Mouse (Mus musculus) intestine, embryonic 16.5 days (tissue): Measurements from ENCODE around the gene Zmynd19. TPM values are rescaled to one million over a fixed set of nuclear protein-coding genes. Genes with fewer than 3 reads are reported as not detected.
"Not testable (repeated sequence)": the region's sequence is repeated elsewhere in the genome, so short reads cannot be mapped to it uniquely, and the experiment has no call there.

ENCODE experiments used
- ATAC-seq: fragments of 200-750 bp; cut with Nextera tagmentation; 2 replicates; pipeline ENCODE4 v1.8.0; 2017; ENCODE audit warnings: moderate TSS enrichment, moderate library complexity
- H3K27ac ChIP-seq: fragments of 300-500 bp; sonication (generic); 2 replicates; pipeline ENCODE4 v1.5.1; 2014; ENCODE audit warnings: mild to moderate bottlenecking, low read length
- H3K27me3 ChIP-seq: fragments of 300-500 bp; sonication (generic); replicated peaks from 2 replicates; pipeline ENCODE4 v1.6.1; 2014; ENCODE audit warnings: low read length, control low read depth, mixed read lengths; ENCODE audit not compliant: control insufficient read depth, insufficient read depth
- H3K36me3 ChIP-seq: fragments of 300-500 bp; sonication (generic); 2 replicates; pipeline ENCODE4 v1.6.1; 2014; ENCODE audit warnings: low read length, control low read depth; ENCODE audit not compliant: control insufficient read depth, insufficient read depth
- H3K4me1 ChIP-seq: fragments of 300-500 bp; sonication (generic); 2 replicates; pipeline ENCODE4 v1.6.1; 2014; ENCODE audit warnings: low read length, control low read depth, mixed read lengths; ENCODE audit not compliant: control insufficient read depth, insufficient read depth
- H3K4me2 ChIP-seq: fragments of 300-500 bp; sonication (generic); 2 replicates; pipeline ENCODE4 v1.6.1; 2014; ENCODE audit warnings: low read depth, low read length, control low read depth
- H3K4me3 ChIP-seq: fragments of 300-500 bp; sonication (generic); 2 replicates; pipeline ENCODE4 v1.5.1; 2014; ENCODE audit warnings: mild to moderate bottlenecking, low read length
- H3K9ac ChIP-seq: fragments of 300-500 bp; sonication (generic); 2 replicates; pipeline ENCODE4 v1.6.1; 2014; ENCODE audit warnings: low read depth, low read length
- H3K9me3 ChIP-seq: fragments of 300-500 bp; sonication (generic); 2 replicates; pipeline ENCODE4 v1.6.1; 2016; ENCODE audit warnings: low read length, control low read depth; ENCODE audit not compliant: control insufficient read depth
- WGBS: fragments of 180-500 bp; shearing (Covaris S2); extraction: QIAGEN DNeasy Blood & Tissue Kit; methylation state at CpG from one replicate; pipeline ENCODE4 v1.1.7; 2014; 5-methylcytosine and 5-hydroxymethylcytosine counted together
- polyA plus RNA-seq: library from polyadenylated mRNA; unstranded; fragments of >200 nt; fragmentation: Nextera tagmentation; extraction: Ambion mirVana; gene quantifications from 2 replicates; pipeline ENCODE4 v1.2.1, GENCODE M21; 2015

Gene Zmynd19
- polyA plus RNA-seq, 1 experiment from 2014 or later, result 2.1 TPM

DNA sequence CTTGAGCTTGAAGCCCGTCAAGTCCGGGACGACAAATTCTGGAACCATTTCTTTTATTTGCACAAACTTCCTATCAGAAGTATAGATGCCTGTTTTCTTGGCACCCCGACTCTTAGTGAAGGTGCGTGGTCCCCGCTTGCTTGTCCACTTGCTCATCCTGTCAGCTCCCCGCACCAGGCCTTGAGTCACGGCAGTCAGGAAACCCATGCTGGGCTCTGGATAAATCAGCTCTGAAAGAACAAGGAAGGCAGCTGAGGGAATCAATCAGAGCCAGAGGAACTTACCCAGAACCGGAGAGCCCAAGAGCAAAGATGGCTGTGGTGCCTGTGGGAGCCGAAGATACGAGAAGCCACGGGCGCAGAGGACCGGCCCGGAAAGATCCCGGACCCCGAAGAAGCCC, 24.9 kb downstream of the Zmynd19 start:
- Histone ChIP-seq H3K27ac (peak overlapping the region; percentile 84), H3K4me2 (peak overlapping the region; percentile 95), H3K4me1 (peaks cover 10% of the 10 kb centered on the region), H3K4me3 (peak overlapping the region; percentile 84), H3K9ac (peak overlapping the region; percentile 86)
- H3K9me3 ChIP-seq, H3K36me3 ChIP-seq, ATAC-seq, H3K27me3 ChIP-seq: not testable (repeated sequence)
- WGBS, result under 1% methylated on average over 17 of the region's 17 CpGs

DNA sequence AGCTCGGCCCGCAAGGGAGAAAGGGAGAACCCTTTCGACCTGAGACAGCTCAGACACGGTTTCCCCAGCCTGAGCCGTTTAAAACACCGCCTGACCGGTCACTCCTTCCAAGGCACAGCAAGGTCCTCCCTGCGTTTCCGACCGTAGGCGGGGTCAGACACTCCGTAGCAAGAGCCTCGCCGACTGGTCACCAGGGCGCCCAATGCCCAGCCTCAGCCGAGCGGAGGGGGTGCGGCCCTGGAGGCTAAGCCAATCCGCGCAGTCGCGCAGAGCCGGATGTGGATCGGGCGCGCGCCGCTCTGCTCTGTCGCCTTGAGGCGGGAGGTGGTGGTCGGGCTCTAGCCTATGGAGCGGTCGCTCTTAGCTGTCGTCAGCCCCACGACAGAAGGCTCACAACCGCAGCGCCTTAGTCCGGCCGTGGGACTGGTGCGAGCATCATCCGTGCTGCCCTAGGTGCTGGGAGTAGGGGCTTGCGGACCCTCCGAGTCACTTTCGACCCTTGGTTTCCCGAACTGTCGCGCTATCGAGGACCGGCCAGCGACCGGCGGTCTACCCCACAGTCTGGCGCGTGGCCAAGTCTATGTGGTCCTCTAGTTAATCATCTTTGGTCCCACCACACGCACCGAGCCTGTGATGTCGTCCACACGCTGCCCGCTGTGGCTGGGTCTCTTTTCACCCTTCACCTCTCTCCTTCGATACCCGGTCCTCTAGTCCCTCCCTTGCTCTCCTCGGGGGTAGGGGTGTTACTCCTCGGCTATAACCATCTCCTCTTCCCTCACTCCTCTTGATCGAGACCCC, 25.5 kb downstream of the Zmynd19 start, which contains the start of gene Mrpl41:
Gene Mrpl41, minus strand, starts transcription at position 193 of the 798 bp plus-strand sequence.
- peak within 1 kb of the TSS; percentile 94 for H3K27ac ChIP-seq
- peak within 1 kb of the TSS; percentile 95 for H3K4me2 ChIP-seq
- H3K4me3 ChIP-seq, result peak within 1 kb of the TSS; percentile 84
- H3K4me1 ChIP-seq, result peaks cover 10% of the 10 kb centered on the region
- peak; percentile 99 for ATAC-seq
- peak within 1 kb of the TSS; percentile 86 for H3K9ac ChIP-seq
- WGBS, result under 1% methylated on average over 64 of the region's 64 CpGs
- no peaks in the 10 kb centered on the region for H3K9me3 ChIP-seq
- no peaks in the 10 kb centered on the region for H3K27me3 ChIP-seq
- no peaks in the 10 kb centered on the region; the same call in 1 of the 2 replicates for H3K36me3 ChIP-seq

DNA sequence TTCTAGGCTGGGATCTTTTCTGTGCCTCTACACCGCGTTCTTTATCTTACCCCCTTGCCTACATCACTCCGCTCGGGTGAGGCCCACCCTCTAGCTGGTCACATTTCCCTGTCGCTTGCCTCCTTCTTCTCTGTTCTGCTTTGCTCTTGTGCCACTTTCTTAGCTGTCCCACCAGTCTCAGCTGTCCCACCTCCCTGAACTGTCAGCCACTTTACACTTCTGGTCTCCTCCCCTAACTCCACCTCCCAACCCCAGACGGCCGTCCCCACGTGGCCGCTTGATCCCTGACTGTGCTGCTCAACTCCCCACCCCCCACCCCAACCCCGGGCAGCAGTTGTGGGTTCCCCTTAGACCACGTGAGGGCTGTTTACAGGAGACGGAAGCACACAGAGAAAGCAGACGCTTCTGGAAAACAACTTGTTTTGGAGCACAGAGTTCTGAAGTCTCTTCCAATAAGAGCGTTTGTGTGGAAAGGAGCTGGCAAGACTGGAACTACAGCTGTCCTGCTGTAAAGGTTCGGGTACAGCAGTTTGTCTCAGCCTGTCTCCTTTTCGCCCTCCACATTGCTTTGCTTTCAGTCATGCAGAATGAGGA, 26.2 kb downstream of the Zmynd19 start, which contains the start of gene Pnpla7:
Gene Pnpla7, plus strand, starts transcription at position 330 of the 594 bp plus-strand sequence.
- WGBS, result under 1% methylated on average over 16 of the region's 16 CpGs
- Histone ChIP-seq H3K4me3 (peak within 1 kb of the TSS; percentile 84), H3K9me3 (no peaks in the 10 kb centered on the region), H3K4me1 (peaks cover 10% of the 10 kb centered on the region), H3K27me3 (no peaks in the 10 kb centered on the region), H3K9ac (peak within 1 kb of the TSS; percentile 86), H3K27ac (peak within 1 kb of the TSS; percentile 94), H3K4me2 (peak within 1 kb of the TSS; percentile 95), H3K36me3 (no peaks in the 10 kb centered on the region; the same call in 1 of the 2 replicates)
- ATAC-seq, result peak; percentile 73

- 88% methylated on average over 5 of the region's 5 CpGs for WGBS
- Histone ChIP-seq H3K9me3 (no peaks in the 10 kb centered on the region), H3K4me2 (no peak overlapping the region), H3K27me3 (no peaks in the 10 kb centered on the region), H3K27ac (no peak overlapping the region), H3K36me3 (no peaks in the 10 kb centered on the region; the same call in 1 of the 2 replicates), H3K4me3 (no peak overlapping the region), H3K9ac (no peak overlapping the region), H3K4me1 (peaks cover 10% of the 10 kb centered on the region)
- ATAC-seq, result no peak
These were observed 27.4 kb downstream of the Zmynd19 start for GRCm38 (mm10) chr2:24976960-24977359.

GRCm38 (mm10) chr2:24987762-24988161, 38.2 kb downstream of the Zmynd19 start:
- 51% methylated on average over 2 of the region's 2 CpGs for WGBS
- Histone ChIP-seq H3K36me3 (no peaks in the 10 kb centered on the region), H3K4me1 (no peaks in the 10 kb centered on the region), H3K9me3 (no peaks in the 10 kb centered on the region), H3K27me3 (no peaks in the 10 kb centered on the region), H3K4me3 (no peak overlapping the region), H3K9ac (no peak overlapping the region), H3K4me2 (no peak overlapping the region), H3K27ac (no peak overlapping the region)
- ATAC-seq, result no peak

DNA sequence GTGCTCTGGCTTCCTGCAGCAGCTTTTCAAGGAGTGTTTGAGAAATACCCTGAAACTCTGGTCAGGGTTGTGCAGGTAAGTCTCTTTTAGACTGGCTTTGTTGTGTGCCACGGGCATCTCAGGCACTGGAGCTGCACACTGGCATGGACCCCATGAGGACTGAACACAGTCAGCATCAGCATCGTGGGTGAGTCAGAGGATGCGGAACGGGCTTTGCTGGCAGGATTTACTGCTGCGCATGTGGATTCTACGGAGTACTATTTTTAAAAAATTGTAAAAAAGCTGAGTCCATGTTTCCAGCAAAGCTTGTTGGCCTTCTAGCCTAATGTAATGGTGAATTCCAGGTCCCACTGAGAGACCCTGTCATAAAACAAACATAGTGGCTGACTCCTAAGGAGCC, 45.7 kb downstream of the Zmynd19 start:
- Histone ChIP-seq H3K4me3 (no peak overlapping the region), H3K4me1 (no peaks in the 10 kb centered on the region), H3K36me3 (no peaks in the 10 kb centered on the region), H3K27ac (no peak overlapping the region), H3K9me3 (no peaks in the 10 kb centered on the region), H3K4me2 (no peak overlapping the region), H3K9ac (no peak overlapping the region), H3K27me3 (no peaks in the 10 kb centered on the region)
- no peak for ATAC-seq
- WGBS, result 90% methylated on average over 6 of the region's 6 CpGs

DNA sequence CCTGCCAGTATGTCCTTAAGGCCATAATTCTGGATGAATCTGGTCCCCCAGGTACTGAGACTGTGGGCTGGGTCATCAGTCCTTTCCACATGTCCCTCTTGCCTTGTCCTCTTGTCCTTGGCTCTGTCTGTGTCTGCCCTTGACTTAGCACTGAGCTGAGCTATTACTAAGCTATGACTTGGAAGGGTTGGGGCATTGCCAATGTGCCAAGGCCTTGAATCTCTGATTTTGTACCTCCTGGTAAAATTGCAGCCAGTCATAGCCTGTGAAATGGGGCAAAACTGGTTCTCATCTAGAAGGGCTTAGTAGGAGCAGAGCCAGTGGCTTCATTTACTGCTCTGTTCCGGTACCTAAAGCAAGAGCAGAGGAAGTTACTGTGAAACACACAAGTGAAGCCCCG, 46.9 kb downstream of the Zmynd19 start:
- Histone ChIP-seq H3K9ac (no peak overlapping the region), H3K27me3 (no peaks in the 10 kb centered on the region), H3K4me1 (no peaks in the 10 kb centered on the region), H3K27ac (no peak overlapping the region), H3K4me2 (no peak overlapping the region), H3K36me3 (no peaks in the 10 kb centered on the region), H3K9me3 (no peaks in the 10 kb centered on the region), H3K4me3 (no peak overlapping the region)
- no peak for ATAC-seq
- WGBS, result 87% methylated on average over 2 of the region's 2 CpGs

DNA sequence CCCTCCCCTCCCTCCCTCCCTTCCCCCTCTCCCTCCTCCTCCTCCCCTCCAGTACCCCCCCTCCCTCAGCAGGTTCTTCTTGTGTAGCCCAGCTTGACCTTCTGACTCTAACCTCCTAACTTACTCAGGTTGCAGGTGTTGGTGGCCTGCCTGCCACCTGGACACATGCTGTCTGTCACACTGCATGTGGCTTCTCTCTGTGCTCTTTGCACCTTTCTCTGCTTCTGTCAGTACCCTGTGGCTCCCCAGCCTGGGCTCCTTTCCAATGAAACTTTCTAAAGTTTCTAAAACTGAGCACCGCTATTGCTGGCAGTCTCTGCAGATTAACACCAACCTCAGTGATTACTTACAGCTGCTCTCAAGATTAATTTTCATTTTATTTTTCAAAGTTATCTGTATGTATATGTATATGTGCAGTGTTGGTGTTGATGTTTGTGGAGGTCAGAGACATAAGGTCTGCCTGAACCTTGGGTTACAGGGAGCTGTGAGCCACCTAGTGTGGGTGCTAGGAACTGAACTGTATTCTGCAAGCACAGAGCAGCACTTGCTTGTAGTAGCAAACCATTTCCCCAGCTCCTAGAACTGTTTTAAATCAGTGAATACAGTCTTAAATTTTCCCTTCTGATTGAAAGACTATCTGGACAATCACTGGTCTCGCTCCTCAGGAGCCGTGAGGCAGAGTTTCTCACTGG, 51.1 kb downstream of the Zmynd19 start:
- 73% methylated on average over 3 of the region's 3 CpGs for WGBS
- no peak for ATAC-seq

More for the DNA sequence above, 51.1 kb downstream of the Zmynd19 start:
- Histone ChIP-seq H3K36me3 (no peaks in the 10 kb centered on the region), H3K27me3 (no peaks in the 10 kb centered on the region), H3K4me3 (no peak overlapping the region), H3K9me3 (no peaks in the 10 kb centered on the region), H3K4me1 (no peaks in the 10 kb centered on the region), H3K27ac (no peak overlapping the region), H3K9ac (no peak overlapping the region), H3K4me2 (no peak overlapping the region)
